Mouse (Mus musculus) splenic B cell, adult 2 months (primary cell): Measurements from ENCODE around the gene Cyld.

ENCODE experiments used
- DNase-seq: peaks from one replicate; pipeline ENCODE4 v3.0.0-alpha.2; 2011; ENCODE audit warnings: low read depth, low spot score
- H3K27me3 ChIP-seq: 2 replicates; pipeline ENCODE4 v1.6.1; 2012; ENCODE audit warnings: mild to moderate bottlenecking, low read length, moderate library complexity, mixed read lengths; ENCODE audit not compliant: control insufficient read depth, poor library complexity, insufficient read depth, severe bottlenecking
- H3K36me3 ChIP-seq: 2 replicates; pipeline ENCODE4 v1.6.1; 2012; ENCODE audit warnings: mild to moderate bottlenecking, low read length, moderate library complexity, mixed read lengths; ENCODE audit not compliant: control insufficient read depth, poor library complexity, insufficient read depth, severe bottlenecking

The Cyld gene

GRCm38 (mm10) chr8:88793324-88793722 lies 96.5 kb downstream of the Cyld start:
- Histone ChIP-seq H3K36me3 (no peaks in the 10 kb centered on the region), H3K27me3 (no peaks in the 10 kb centered on the region)
- DNase-seq: no peak

- H3K27me3 ChIP-seq: no peaks in the 10 kb centered on the region
- DNase-seq: no peak
- no peaks in the 10 kb centered on the region for H3K36me3 ChIP-seq
Observed at GRCm38 (mm10) chr8:88793746-88794614, 97.2 kb downstream of the Cyld start.

GRCm38 (mm10) chr8:88794615-88794907 lies 97.7 kb downstream of the Cyld start:
- Histone ChIP-seq H3K36me3 (no peaks in the 10 kb centered on the region), H3K27me3 (no peaks in the 10 kb centered on the region)
- DNase-seq: no peak

GRCm38 (mm10) chr8:88795896-88796295 lies 99.1 kb downstream of the Cyld start:
- no peak for DNase-seq
- Histone ChIP-seq H3K36me3 (no peaks in the 10 kb centered on the region), H3K27me3 (no peaks in the 10 kb centered on the region)

GRCm38 (mm10) chr8:88796651-88797050 lies 99.8 kb downstream of the Cyld start:
- Histone ChIP-seq H3K27me3 (no peaks in the 10 kb centered on the region), H3K36me3 (no peaks in the 10 kb centered on the region)
- DNase-seq: no peak
